Mouse (Mus musculus): ENCODE measurements around the gene Ankrd33b.

DNA sequence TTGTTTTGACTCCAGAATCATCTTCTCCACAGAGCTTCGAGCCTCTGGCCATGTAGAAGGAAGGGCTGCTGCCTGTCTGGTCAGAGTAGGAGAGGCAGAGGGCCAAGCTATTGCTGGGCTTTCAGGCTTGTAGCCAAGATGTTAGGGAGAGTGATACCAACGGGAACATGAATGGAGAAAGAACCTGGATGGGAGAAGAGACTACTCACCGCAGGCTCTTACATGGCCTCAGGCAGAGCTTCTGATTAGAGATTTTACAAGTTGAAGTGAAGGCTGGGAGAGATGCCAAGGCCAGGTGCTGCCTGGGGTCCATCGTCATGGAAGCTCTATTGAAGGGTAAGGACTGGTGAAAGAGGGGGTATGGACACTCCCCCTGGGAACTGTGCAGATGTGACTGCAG is 89.4 kb downstream of the Ankrd33b start:
- TF ChIP-seq POLR2A (IDR thresholded peaks at IDR 0.05; ENCODE audit: control insufficient read depth, extremely low read depth, insufficient read depth, low read length, poor library complexity) (no peak), CTCF (IDR thresholded peaks at IDR 0.05; ENCODE audit: borderline replicate concordance, control insufficient read depth, extremely low read depth, insufficient read depth, low read length, poor library complexity) (no peak)
